Mouse (Mus musculus): Measurements from ENCODE around the gene Tmem88. TPM values are rescaled to one million over a fixed set of nuclear protein-coding genes. Genes with fewer than 3 reads are reported as not detected.
A peak's percentile ranks its signal among the peaks of the same experiment; 100 is the strongest.

Tmem88 gene
- polyA plus RNA-seq, 1 experiment from 2014 or later, result 6.7 TPM

- ATAC-seq (replicated peaks), result no peak
These were observed 36.0 kb downstream of the Tmem88 start for GRCm38 (mm10) chr11:69362021-69362420.

DNA sequence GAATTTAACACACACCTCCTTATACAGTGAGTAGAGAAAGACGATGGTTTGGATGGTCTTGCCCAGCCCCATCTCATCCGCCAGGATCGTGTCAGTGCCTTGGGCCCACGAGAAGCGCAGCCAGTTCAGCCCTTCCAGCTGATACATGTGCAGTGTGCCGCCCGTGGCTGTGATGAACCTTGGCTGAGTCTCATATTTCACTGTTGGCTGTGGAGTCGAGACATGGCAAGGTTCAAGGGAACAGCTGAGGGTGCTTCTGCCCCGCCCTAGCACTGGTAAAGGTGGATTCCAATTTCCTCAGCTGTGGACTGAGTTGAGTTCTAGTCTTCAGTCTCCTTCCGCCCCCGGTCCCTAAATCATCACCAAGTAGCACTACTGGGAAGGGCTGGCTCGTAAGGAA is 40.3 kb downstream of the Tmem88 start:
- Histone ChIP-seq H3K27ac (replicated peaks) (no peak overlapping the region), H3K4me3 (no peak overlapping the region), H3K4me1 (peaks cover 4% of the 10 kb centered on the region; the same call in 1 of the 2 replicates), H3K36me3 (peaks cover 99% of the 10 kb centered on the region), H3K9ac (replicated peaks) (no peak overlapping the region), H3K9me3 (no peaks in the 10 kb centered on the region), H3K27me3 (no peaks in the 10 kb centered on the region), H3K4me2 (replicated peaks) (no peak overlapping the region)
- ATAC-seq (replicated peaks), result no peak
- 96% methylated on average over 12 of the region's 12 CpGs for WGBS

More at GRCm38 (mm10) chr11:69362021-69362420, 36.0 kb downstream of the Tmem88 start:
- 45% methylated on average over 7 of the region's 7 CpGs for WGBS
- no peak overlapping the region for H3K4me2 ChIP-seq (replicated peaks)
- H3K9me3 ChIP-seq, result no peaks in the 10 kb centered on the region
- H3K4me1 ChIP-seq, result peaks cover 32% of the 10 kb centered on the region
- H3K4me3 ChIP-seq, result no peak overlapping the region
- no peak overlapping the region for H3K9ac ChIP-seq (replicated peaks)
- H3K36me3 ChIP-seq, result peaks cover 69% of the 10 kb centered on the region
- H3K27me3 ChIP-seq, result no peaks in the 10 kb centered on the region
- H3K27ac ChIP-seq (replicated peaks), result peak overlapping the region; percentile 53

GRCm38 (mm10) chr11:69356544-69356943 is 41.5 kb downstream of the Tmem88 start:
- no peak for ATAC-seq (replicated peaks)
- Histone ChIP-seq H3K9me3 (no peaks in the 10 kb centered on the region), H3K4me1 (no peaks in the 10 kb centered on the region), H3K27me3 (no peaks in the 10 kb centered on the region), H3K36me3 (peaks cover 99% of the 10 kb centered on the region), H3K4me2 (replicated peaks) (no peak overlapping the region), H3K27ac (replicated peaks) (no peak overlapping the region), H3K9ac (replicated peaks) (no peak overlapping the region), H3K4me3 (no peak overlapping the region)
- WGBS, result 96% methylated on average over 5 of the region's 5 CpGs

Other genes with a start within 250 kb of the Tmem88 start
- gene Alox12b, start 241.2 kb downstream of the Tmem88 start, polyA plus RNA-seq (2015; fragmentation: Nextera tagmentation; extraction: Ambion mirVana), result not detected in 2 replicates
- gene Alox8, start 200.4 kb downstream of the Tmem88 start, polyA plus RNA-seq (2015; fragmentation: Nextera tagmentation; extraction: Ambion mirVana), result 0.05 TPM in 1 of 2 replicates, not detected in the other
- gene Gucy2e, start 161.2 kb downstream of the Tmem88 start, polyA plus RNA-seq (2015; fragmentation: Nextera tagmentation; extraction: Ambion mirVana), result 0.47 and 0.52 TPM in 2 replicates
- gene Cntrob, start 74.5 kb downstream of the Tmem88 start, polyA plus RNA-seq (2015; fragmentation: Nextera tagmentation; extraction: Ambion mirVana), result 32.0 and 32.4 TPM in 2 replicates
- gene Trappc1, start 74.3 kb downstream of the Tmem88 start, polyA plus RNA-seq (2015; fragmentation: Nextera tagmentation; extraction: Ambion mirVana), result 166 and 170 TPM in 2 replicates
- 5.1 and 6.2 TPM in 2 replicates for gene Kcnab3, start 72.0 kb downstream of the Tmem88 start, polyA plus RNA-seq (2015; fragmentation: Nextera tagmentation; extraction: Ambion mirVana)
- 115 and 127 TPM in 2 replicates for gene Rnf227, start 57.8 kb downstream of the Tmem88 start, polyA plus RNA-seq (2015; fragmentation: Nextera tagmentation; extraction: Ambion mirVana)
- gene Chd3, start 28.8 kb downstream of the Tmem88 start, polyA plus RNA-seq (2015; fragmentation: Nextera tagmentation; extraction: Ambion mirVana), result 127 and 138 TPM in 2 replicates
- gene Naa38, start 2.7 kb downstream of the Tmem88 start, polyA plus RNA-seq (2015; fragmentation: Nextera tagmentation; extraction: Ambion mirVana), result 89.4 and 91.9 TPM in 2 replicates
- 44.3 and 45.9 TPM in 2 replicates for gene Cyb5d1, start 2.6 kb downstream of the Tmem88 start, polyA plus RNA-seq (2015; fragmentation: Nextera tagmentation; extraction: Ambion mirVana)
- 56.6 and 58.9 TPM in 2 replicates for gene Kdm6b, start 15.4 kb upstream of the Tmem88 start, polyA plus RNA-seq (2015; fragmentation: Nextera tagmentation; extraction: Ambion mirVana)
- gene Dnah2, start 150.9 kb upstream of the Tmem88 start, polyA plus RNA-seq (2015; fragmentation: Nextera tagmentation; extraction: Ambion mirVana), result 2.7 and 3.1 TPM in 2 replicates
- gene Efnb3, start 162.0 kb upstream of the Tmem88 start, polyA plus RNA-seq (2015; fragmentation: Nextera tagmentation; extraction: Ambion mirVana), result 107 and 114 TPM in 2 replicates
- gene Wrap53, start 182.0 kb upstream of the Tmem88 start, polyA plus RNA-seq (2015; fragmentation: Nextera tagmentation; extraction: Ambion mirVana), result 26.3 and 27.2 TPM in 2 replicates
- 112 and 115 TPM in 2 replicates for gene Trp53, start 182.1 kb upstream of the Tmem88 start, polyA plus RNA-seq (2015; fragmentation: Nextera tagmentation; extraction: Ambion mirVana)
- 22.2 and 25.9 TPM in 2 replicates for gene Atp1b2, start 207.7 kb upstream of the Tmem88 start, polyA plus RNA-seq (2015; fragmentation: Nextera tagmentation; extraction: Ambion mirVana)
- not detected in 2 replicates for gene Shbg, start 219.7 kb upstream of the Tmem88 start, polyA plus RNA-seq (2015; fragmentation: Nextera tagmentation; extraction: Ambion mirVana)
- gene Sat2, start 223.8 kb upstream of the Tmem88 start, polyA plus RNA-seq (2015; fragmentation: Nextera tagmentation; extraction: Ambion mirVana), result 22.9 and 25.2 TPM in 2 replicates
- 41.0 and 46.1 TPM in 2 replicates for gene Fxr2, start 234.8 kb upstream of the Tmem88 start, polyA plus RNA-seq (2015; fragmentation: Nextera tagmentation; extraction: Ambion mirVana)